Mouse (Mus musculus) thymus, adult 2 months (tissue): ENCODE data around the gene Ddx20. TPM values are rescaled to one million over a fixed set of nuclear protein-coding genes. Genes with fewer than 3 reads are reported as not detected.

Source experiments
- DNase-seq: peaks from one replicate; pipeline ENCODE4 v3.0.0; 2021
- H3K27ac ChIP-seq: fragments of 200-500 bp; 2 replicates; pipeline ENCODE4 v1.5.1; 2012; ENCODE audit warnings: low read length, control low read depth; ENCODE audit not compliant: control insufficient read depth, insufficient read depth
- H3K27me3 ChIP-seq: fragments of 200-500 bp; 2 replicates; pipeline ENCODE4 v1.6.1; 2012; ENCODE audit warnings: mild to moderate bottlenecking, low read length, moderate library complexity, mixed read lengths; ENCODE audit not compliant: control insufficient read depth, insufficient read depth
- H3K36me3 ChIP-seq: fragments of 200-500 bp; 2 replicates; pipeline ENCODE4 v1.6.1; 2012; ENCODE audit warnings: mild to moderate bottlenecking, low read length, moderate library complexity; ENCODE audit not compliant: control insufficient read depth, insufficient read depth
- H3K4me1 ChIP-seq: fragments of 200-500 bp; replicated peaks from 2 replicates; pipeline ENCODE4 v1.6.1; 2012; ENCODE audit warnings: low read length; ENCODE audit not compliant: control insufficient read depth, insufficient read depth
- H3K4me3 ChIP-seq: fragments of 200-500 bp; 2 replicates; pipeline ENCODE4 v1.5.1; 2012; ENCODE audit warnings: mild to moderate bottlenecking, low read length, control low read depth, moderate library complexity; ENCODE audit not compliant: control insufficient read depth, insufficient read depth
- CTCF ChIP-seq: fragments of 200-500 bp; IDR thresholded peaks from 2 replicates; pipeline ENCODE4 v1.5.1; 2012; ENCODE audit warnings: mild to moderate bottlenecking, control low read depth, low read length, moderate library complexity, borderline replicate concordance; ENCODE audit not compliant: control insufficient read depth, poor library complexity, insufficient read depth; ENCODE audit errors: extremely low read depth
- POLR2A ChIP-seq: fragments of 200-500 bp; IDR thresholded peaks from 2 replicates; pipeline ENCODE4 v1.6.1; 2012; ENCODE audit warnings: mild to moderate bottlenecking, low read length, control low read depth, moderate library complexity; ENCODE audit not compliant: control insufficient read depth, poor library complexity, insufficient read depth; ENCODE audit errors: extremely low read depth
- WGBS: fragments of 180-500 bp; shearing (Covaris S2); methylation state at CpG from one replicate; pipeline ENCODE4 v1.1.7; 2018; 5-methylcytosine and 5-hydroxymethylcytosine counted together
- polyA plus RNA-seq: library from polyadenylated mRNA; depleted of rRNA; stranded (reverse); fragments of >200 nt; gene quantifications from 2 replicates; pipeline ENCODE4 v1.2.3, GENCODE M21; 2012

The Ddx20 gene
- polyA plus RNA-seq, 1 experiment: 33.5 TPM

GRCm38 (mm10) chr3:105674595-105675218 lies 12.7 kb downstream of the Ddx20 start:
- TF ChIP-seq POLR2A (no peak), CTCF (no peak)
- Histone ChIP-seq H3K36me3 (peaks cover 20% of the 10 kb centered on the region), H3K27me3 (no peaks in the 10 kb centered on the region), H3K4me1 (no peaks in the 10 kb centered on the region), H3K27ac (no peak overlapping the region), H3K4me3 (no peak overlapping the region)
- peak; percentile 74 for DNase-seq
- whole genome bisulfite sequencing: 29% methylated on average over 7 of the region's 7 CpGs

DNA sequence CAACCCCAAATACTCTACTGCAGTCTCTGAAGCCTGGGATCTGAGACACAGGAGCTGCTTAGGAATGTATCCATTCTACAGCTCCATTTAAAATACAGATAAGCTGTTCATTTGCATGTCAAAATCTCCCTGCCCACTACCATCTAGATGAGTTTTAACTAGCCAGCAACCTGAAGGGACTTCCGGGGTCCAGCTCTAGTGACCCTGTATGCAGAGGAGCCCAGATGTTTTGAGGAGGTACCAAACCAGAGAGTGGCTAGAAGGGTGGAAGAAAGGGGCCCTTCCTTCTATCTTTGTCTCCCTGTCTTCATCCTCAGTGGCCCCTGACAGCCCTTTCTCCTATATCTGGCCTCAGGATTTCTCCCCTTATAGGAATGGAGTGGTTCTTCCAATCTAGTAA lies 16.6 kb downstream of the Ddx20 start:
- Histone ChIP-seq H3K4me1 (no peaks in the 10 kb centered on the region), H3K36me3 (no peaks in the 10 kb centered on the region), H3K27me3 (no peaks in the 10 kb centered on the region), H3K4me3 (no peak overlapping the region), H3K27ac (no peak overlapping the region)
- no peak for TF ChIP-seq POLR2A
- no peak for TF ChIP-seq CTCF
- DNase-seq: no peak
- whole genome bisulfite sequencing: 93% methylated on average over 1 of the region's 1 CpGs

DNA sequence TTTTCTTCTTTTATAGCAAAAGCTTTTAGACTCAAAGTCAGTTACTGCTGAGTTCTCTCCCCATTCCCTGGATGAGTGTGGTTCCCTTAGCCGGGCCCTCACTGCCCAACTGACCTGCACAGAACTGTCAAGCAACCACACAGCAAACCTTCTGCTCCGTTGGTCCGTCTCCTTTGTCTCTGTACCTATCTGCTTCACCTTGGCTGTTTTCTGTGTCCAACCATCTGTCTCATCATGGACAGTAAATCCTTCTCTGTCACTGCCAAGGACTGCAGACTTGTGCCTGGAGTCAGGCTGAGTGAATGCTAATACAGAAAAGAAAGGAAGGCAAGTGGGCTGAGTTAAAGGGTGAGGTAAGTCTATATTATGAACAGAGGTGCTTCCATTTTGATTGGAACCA lies 17.6 kb downstream of the Ddx20 start:
- Histone ChIP-seq H3K4me3 (no peak overlapping the region), H3K36me3 (no peaks in the 10 kb centered on the region), H3K27ac (no peak overlapping the region), H3K27me3 (no peaks in the 10 kb centered on the region), H3K4me1 (no peaks in the 10 kb centered on the region)
- 95% methylated on average over 3 of the region's 3 CpGs for WGBS
- TF ChIP-seq CTCF (no peak), POLR2A (no peak)
- DNase-seq: no peak

DNA sequence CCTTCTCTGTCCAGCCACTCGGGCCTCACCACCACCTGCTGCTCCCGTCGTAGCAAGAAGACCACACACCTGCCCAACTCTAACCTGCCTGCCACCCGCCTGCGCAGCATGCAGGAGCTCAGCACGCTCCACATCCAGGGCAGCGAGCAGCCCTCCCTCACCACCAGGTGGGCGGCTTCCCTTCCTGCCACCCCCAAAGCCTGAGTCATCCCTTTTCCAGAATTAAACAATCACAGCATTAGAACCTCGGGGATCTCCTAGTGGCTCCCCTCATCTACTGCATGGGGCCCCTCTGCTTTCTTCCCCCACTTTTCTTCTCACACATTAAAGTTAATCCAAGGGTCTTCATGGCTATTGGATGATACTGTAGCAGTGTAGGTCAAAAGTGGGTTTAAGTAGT lies 19.2 kb downstream of the Ddx20 start:
- no peak for TF ChIP-seq POLR2A
- no peak for TF ChIP-seq CTCF
- DNase-seq: no peak
- H3K4me1 ChIP-seq: no peaks in the 10 kb centered on the region
- H3K27me3 ChIP-seq: no peaks in the 10 kb centered on the region
- H3K36me3 ChIP-seq: no peaks in the 10 kb centered on the region
- no peak overlapping the region for H3K27ac ChIP-seq
- whole genome bisulfite sequencing: 80% methylated on average over 9 of the region's 9 CpGs
- H3K4me3 ChIP-seq: no peak overlapping the region

DNA sequence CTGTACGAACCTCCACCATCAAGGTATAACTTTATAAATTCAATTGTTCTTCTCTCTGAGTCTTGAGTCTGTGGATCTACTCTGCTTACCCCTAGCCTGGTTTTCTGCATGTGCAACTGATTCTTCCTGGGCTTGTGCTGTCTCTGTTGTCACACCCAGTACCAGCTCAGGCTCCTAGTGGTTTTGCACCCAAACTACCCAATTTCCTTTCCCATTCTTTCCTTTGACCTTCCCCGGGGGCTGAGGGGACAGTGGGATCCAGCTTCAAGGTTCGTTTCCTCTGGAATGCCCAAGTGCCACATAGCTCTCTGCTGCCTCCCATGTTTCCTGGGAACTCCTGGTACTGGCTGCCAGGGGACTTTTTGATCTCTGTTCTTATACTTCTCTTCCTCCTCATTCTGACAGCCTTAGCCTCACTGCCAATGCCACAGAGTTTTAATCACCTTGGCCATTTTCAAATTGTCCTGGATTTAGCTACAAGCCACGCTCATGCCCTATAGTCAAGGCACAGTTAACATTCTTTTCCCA lies 20.3 kb downstream of the Ddx20 start:
- Histone ChIP-seq H3K4me3 (no peak overlapping the region), H3K4me1 (peaks cover 6% of the 10 kb centered on the region)
- DNase-seq: no peak

GRCm38 (mm10) chr3:105665105-105665765 lies 22.1 kb downstream of the Ddx20 start:
- H3K27me3 ChIP-seq: no peaks in the 10 kb centered on the region
- 90% methylated on average over 9 of the region's 9 CpGs for WGBS
- no peak for TF ChIP-seq CTCF
- no peak for TF ChIP-seq POLR2A
- H3K4me3 ChIP-seq: no peak overlapping the region
- no peaks in the 10 kb centered on the region for H3K36me3 ChIP-seq
- peaks cover 6% of the 10 kb centered on the region for H3K4me1 ChIP-seq
- no peak for DNase-seq
- no peak overlapping the region for H3K27ac ChIP-seq

More for the DNA sequence above, 20.3 kb downstream of the Ddx20 start:
- Histone ChIP-seq H3K27ac (no peak overlapping the region), H3K27me3 (no peaks in the 10 kb centered on the region), H3K36me3 (no peaks in the 10 kb centered on the region)
- 85% methylated on average over 4 of the region's 4 CpGs for WGBS
- no peak for TF ChIP-seq POLR2A
- no peak for TF ChIP-seq CTCF
